12 mouse cellular contexts compared by ENCODE assay signal in genomic region chr10:67645821-67646220, GRCm38 (mm10).
"Had no signal": no experiment of that assay in that cellular context is flagged by ENCODE, and none has a peak within 500 bp of the region (broad histone marks: within the 10 kb centered on the region; RNA-seq: fewer than 3 reads in every experiment).

No protein-coding gene starts in this region.

- H3K9me3 ChIP-seq: hindbrain, embryonic 15.5 days; limb, embryonic 10.5 days; neural tube, embryonic 15.5 days; stomach, embryonic 15.5 days had no signal

- H3K27me3 ChIP-seq: stomach, embryonic 15.5 days had no signal

- DNase-seq: kidney, adult 2 months; lung, adult 2 months; right cerebral cortex, adult 18-20 months; thymus, adult 2 months had no signal

- H3K4me3 ChIP-seq: limb, embryonic 10.5 days; myocyte; stomach, embryonic 15.5 days had no signal

- H3K9ac ChIP-seq: liver, embryonic 14.5 days; neural tube, embryonic 15.5 days; stomach, embryonic 15.5 days had no signal

- H3K27ac ChIP-seq: hindbrain, embryonic 15.5 days; kidney, postnatal 0 days; limb, embryonic 10.5 days; liver, embryonic 14.5 days; neural tube, embryonic 15.5 days; stomach, embryonic 15.5 days had no signal

- H3K36me3 ChIP-seq: hindbrain, embryonic 15.5 days; limb, embryonic 10.5 days; neural tube, embryonic 15.5 days; stomach, embryonic 15.5 days had no signal

- ATAC-seq: intestine, embryonic 16.5 days had no signal
